Mouse (Mus musculus): ENCODE measurements around the gene Bicd1.
"Not testable (repeated sequence)": the region's sequence is repeated elsewhere in the genome, so short reads cannot be mapped to it uniquely, and the experiment has no call there.

DNA sequence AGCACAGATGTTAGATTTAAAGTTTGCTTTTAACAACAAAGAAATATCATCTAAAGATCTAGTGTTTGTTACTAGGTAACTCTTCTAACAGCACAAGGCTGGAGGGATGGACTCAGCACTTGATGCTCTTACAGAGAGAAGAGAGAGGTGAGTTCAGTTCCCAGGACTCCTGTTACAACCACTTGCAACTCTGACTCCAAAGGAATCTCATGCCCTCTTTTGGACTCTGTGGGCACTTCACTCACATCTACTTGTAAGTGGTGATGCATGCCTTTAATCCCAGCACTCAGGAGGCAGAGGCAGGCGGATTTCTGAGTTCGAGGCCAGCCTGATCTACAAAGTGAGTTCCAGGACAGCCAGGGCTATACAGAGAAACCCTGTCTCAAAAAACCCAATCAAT, 19.1 kb upstream of the Bicd1 start:
- not testable (repeated sequence) for TF ChIP-seq POLR2A (IDR thresholded peaks at IDR 0.05; ENCODE audit: borderline replicate concordance, extremely low read depth, insufficient read depth, insufficient read length, poor library complexity, severe bottlenecking); CTCF (IDR thresholded peaks at IDR 0.05; ENCODE audit: borderline replicate concordance, extremely low read depth, insufficient read depth, insufficient read length)
